Mouse (Mus musculus): ENCODE results near the gene Magix.
"Not testable (repeated sequence)": the region's sequence is repeated elsewhere in the genome, so short reads cannot be mapped to it uniquely, and the experiment has no call there.

The Magix gene

DNA sequence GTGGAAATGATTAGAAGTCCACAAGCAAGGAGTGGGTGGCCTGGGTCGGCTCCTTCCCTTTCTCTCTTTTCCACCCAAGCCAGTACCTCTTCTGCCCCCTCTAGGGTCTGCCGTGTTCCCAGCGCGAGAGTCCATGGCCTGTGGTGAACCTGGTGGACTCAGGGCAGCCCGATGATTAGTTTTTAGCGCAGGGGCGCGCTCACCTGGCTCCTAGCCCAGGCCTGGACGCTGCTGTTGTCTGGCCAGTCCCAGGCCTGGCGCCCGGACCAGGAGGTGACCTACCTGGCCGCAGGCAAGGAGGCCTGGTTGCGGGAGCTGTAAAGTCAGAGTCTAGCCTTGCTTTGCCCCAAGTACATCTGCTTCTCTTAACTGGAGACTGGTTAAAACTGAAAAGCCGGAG lies at the start of gene Magix:
Gene Magix (minus strand): TSS at position 388 of the 400 bp plus-strand sequence.
- DNase-seq = no peak

DNA sequence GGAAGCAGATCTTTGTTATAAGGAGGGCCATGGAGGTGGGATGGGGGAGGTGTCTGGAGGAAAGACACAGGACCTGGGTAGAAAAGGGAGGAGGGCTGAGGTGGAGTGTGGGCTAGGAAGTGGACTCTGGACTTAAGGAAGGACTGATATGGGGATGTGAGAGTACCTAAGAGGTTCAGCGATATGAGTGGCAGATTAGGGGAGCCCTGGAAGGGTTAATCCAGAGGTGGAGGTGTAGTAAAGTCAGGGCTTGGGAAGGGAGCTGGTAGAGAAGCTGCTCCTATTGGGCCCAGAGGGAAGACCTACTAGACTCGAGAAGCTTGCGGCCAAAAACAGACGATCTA lies 47.8 kb upstream of the Magix start:
- DNase-seq = no peak

DNA sequence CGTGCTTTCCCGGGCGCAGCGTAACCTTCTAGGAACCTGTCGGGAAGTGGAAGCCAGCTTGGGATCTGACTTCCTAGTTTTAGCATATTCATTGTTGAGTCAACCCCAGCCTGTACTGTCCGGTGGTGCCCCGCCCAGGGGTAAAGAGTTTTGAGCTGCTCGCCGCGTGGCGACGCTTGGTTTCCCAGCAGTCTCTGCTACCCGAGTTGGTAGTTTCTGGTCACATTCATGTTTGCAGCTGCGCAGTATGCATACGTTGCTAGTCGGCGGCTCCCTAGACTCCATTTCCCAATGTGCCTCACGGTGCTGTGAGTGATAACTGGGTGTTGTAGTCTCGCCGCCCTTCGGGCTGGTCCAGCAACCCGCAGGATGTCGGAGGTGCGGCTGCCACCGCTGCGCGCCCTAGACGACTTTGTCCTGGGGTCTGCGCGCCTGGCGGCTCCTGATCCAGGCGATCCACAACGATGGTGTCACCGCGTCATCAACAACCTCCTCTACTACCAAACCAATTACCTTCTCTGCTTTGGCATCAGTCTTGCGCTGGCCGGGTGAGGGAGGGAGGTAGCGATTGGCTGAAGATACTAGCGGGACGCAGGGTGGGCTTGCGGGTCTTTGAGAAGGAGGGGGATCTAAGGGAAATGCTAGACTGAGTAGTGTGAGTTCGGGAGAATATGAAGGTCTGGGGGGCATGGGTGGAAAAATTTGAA lies 47.3 kb upstream of the Magix start, which contains the start of gene Praf2:
Gene Praf2 (plus strand): TSS at position 225 of the 707 bp plus-strand sequence.
- peak; percentile 88 for DNase-seq

DNA sequence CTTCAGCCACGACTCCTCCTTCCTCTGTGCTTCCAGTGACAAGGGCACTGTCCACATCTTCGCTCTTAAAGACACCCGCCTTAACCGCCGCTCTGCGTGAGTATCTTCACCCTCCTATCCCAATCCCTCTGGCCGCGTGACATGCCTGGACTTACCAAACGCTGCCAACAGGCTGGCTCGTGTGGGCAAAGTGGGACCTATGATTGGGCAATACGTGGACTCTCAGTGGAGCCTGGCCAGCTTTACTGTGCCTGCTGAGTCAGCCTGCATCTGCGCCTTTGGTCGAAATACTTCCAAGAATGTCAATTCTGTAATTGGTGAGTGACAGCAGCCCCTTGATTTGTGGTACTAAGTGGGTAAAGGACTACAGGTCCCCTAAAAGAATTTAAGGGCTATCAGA lies 46.1 kb upstream of the Magix start:
- no peak for DNase-seq

DNA sequence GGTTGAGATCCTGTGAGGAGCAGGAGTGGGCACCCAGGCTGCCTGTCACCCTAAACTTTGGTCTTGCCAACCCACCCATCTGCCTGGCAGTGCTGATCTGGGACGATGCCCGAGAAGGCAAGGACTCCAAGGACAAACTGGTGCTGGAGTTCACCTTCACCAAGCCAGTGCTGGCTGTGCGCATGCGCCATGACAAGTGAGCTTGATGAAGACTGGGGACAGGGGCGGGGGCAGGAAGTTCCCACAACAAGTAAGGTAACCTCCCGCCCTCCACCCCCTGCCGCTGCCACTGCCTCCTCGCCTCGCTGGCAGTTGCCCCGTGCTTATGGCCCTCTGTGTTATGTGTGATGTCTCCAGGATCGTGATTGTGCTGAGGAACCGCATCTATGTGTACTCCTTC lies 44.8 kb upstream of the Magix start:
- DNase-seq = no peak

DNA sequence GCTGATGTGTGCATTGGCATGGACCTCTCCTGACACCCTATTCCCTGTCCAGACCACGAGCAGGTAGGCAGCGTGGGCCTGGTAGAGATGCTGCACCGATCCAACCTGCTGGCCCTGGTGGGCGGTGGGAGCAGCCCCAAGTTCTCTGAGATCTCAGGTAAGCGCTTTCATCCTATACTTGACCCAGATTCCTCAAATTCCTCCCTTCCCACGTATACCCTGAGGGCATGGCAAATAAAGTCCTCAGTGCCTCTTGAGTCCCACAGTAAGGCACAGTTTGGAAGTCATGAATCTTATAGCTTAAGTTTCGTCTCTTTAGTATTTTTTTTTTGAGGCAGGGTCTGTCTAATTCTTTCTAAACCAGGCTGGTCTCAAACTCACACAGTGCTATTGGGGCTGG lies 43.1 kb upstream of the Magix start:
- DNase-seq = no peak

DNA sequence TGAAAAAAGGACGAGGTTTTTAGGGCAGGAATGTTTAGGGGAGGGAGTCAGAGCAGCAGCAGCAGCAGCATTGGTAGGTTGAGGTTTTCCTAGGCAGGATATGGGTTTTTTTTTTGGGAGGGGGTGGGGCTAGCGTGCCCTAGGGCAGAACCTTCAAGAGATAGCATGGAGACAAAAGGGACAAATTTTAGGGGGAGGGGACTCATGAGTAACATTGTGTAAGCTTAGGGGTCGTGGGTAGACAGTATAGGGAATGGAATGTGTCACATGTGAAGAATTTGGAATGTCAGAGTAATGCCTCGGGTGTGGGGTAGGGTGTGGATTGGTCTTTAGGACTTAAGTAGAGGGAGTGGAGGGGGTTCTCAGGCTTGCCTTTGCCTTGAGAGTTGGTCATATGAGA lies 41.6 kb upstream of the Magix start:
- DNase-seq = no peak

DNA sequence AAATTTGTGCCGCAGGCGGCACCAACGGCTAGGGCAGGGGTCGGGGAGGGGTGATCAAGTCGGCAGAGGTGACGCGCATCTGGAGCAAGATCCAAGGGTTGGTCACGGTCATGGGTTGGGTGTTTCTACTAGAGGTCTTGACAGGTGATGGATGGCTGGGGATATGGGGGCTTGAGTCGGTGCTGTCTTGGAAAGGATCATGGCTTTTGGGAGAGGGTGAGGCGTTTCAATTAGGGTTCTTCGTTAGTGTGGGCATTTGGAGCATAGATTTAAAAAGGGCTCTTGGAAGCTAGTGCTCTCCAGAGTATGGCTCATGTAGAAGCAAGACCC lies 41.2 kb upstream of the Magix start:
- DNase-seq = no peak

DNA sequence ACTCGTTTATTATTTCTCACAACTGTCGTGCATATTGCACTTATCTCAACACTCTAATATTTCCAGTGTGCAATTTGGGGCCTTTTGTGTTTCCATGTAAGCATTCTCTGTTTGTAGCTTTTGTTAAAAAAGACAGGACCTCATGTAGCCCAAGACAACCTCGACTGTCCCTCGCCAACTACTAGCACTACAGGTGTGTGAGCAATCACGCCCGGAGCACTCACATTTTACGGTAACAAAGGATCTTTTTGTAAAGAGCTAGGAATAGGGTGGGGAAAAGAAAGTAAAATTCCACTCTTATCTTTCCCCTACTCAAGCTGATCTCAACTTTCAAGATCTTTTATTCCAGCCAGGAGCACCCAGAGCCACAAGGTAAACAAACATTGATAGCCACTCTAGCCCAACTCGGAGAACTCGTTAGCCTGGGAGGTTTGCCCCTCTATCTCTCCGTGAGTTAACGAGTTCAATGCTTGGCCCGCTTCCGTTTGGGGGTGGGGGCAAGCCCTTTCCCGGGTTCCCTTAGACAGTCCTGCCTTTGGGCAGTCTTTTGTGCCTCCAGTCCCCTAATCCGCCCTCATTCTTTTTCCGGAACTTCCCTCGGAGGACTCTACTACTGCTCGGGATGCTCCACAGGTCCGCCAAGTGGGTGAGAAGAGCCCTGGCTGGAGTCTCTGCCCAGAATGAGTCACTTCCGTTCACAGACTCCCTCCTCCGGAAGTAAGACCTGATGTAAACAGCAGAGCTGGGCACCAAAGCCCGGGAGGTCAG lies 40.6 kb upstream of the Magix start, which contains the start of gene Gm45208:
Gene Gm45208 (plus strand): TSS at position 732 of the 768 bp plus-strand sequence.
- peak; percentile 70 for DNase-seq

DNA sequence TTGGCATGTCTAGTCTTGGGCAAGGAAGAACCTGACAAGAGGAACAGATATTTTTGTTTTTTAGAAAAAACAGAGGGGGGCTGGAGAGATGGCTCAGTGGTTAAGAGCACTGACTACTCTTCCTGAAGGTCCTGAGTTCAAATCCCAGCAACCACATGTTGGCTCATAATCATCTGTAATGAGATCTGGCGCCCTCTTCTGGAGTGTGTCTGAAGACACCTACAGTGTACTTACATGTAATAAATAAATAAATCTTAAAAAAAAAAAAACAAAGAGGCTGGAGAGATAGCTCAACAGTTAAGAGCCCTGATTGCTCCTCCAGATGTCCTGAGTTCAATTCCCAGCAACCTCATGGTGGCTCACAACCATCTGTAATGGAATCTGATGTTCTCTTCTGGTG lies 35.0 kb upstream of the Magix start:
- DNase-seq = not testable (repeated sequence)

DNA sequence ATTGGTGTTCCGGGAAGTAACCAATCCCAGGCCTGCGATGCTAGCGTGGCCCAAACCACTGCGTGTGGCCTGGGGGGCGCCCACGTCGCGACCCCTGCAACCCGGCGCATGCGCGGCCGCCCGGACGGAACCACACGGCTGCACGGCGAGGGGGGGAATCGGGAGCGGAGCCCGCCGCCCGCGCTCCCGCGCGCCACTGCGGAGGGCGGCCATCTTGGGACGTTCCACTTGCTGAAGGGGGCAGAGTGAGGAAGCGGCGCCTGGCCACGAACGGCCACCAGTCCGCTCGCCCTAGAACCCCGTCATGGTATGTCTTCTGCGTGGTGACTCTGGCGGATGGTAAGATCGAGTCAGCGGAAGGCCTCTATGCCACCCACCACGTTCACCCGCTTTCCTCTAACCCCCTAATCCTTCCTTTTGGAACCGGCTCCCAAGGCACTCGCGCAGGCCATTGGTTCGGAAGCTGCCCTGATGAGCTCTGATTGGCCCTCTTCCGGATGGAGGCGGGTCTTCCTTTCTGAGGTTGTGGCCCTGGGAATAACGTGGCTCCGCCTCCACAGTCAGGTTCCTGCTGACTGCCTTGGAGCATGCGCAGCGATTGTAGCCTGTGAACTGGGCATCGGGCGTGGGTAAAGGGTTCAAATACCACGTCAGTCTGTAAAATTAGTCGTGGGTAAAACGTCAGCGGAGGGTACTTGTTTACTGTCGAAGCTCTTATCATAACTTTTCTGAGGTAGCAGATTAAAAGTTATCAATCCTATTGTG lies 33.3 kb upstream of the Magix start, which contains the start of gene Wdr45:
Gene Wdr45 (plus strand): TSS at position 199 of the 765 bp plus-strand sequence.
- DNase-seq = peak; percentile 95

DNA sequence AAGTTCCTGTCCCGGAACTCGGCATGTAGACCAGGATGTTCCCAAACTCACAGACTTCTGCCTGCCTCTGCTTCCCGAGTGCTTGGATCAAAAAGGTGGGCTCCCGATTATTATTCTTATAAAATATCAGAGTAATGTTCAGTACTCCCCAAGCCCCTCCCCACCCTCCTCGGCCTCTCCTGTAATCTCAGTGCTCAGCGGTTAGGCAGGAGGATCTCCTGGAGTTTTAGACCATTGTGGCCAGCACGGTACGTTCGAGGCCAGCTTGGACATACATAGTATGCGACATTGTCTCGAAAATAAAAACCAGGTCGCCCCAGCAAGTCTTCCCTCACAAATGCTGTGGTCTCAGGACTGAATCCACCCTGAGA lies 32.7 kb upstream of the Magix start:
- not testable (repeated sequence) for DNase-seq

DNA sequence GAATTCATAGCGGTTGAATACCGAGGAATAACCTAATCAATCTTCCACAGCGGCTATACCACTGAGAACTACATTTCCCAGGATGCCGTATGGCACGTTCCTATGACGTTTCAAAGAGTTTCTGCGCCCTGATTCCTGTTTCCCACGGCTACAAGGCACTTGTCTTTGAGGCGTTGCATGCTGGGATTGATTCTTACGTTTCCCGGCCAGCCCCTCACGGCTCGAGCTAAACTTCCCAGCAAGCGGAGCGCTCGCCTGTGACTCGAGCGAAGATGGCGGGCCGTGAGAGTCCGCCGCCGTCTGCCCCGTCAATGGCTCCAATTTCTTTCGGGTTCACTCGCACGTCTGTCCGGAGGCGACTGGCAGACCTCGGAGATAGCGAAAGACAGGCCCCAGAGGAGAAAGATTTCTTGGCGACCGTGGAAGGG lies 15.9 kb upstream of the Magix start, which contains the start of gene Gpkow:
Gene Gpkow (plus strand): TSS at position 178 of the 428 bp plus-strand sequence.
- peak; percentile 92 for DNase-seq

DNA sequence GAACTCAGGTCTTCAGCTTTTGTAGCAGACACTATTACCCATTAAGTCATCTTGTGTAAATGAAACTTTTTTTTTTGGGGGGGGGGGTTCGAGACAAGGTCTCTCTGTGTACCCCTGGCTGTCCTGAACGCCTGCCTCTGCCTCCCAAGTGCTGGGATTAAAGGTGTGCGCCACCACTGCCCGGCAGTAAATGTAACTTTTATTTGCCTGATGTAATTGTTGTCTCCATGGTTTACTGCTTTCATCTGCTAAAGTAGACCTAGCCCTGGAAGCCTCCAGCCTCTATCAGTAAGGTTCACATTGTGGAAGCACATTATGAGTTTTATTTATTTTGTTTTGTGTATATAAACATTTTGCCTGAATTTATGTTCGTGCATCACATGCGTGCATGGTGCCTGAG lies 15.5 kb upstream of the Magix start:
- no peak for DNase-seq

DNA sequence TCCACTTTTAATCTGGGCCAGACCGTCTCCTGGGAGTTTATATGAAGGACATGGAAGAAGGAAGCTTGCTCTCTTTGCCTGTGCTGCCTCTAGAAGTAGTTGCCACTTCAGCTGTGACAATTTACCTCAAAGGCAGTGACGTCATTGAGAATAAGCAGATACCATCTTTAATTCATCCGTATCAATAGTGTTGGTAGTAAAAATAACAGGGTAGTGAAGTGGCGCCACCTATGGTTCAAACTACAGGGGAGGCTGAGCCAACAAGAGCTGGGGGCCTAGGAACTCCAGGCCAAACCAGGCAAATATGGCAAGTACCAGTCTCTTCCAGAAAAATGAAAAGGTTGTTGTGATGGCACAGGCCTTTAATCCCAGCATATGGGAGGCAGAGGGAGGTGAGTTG lies 11.8 kb upstream of the Magix start:
- DNase-seq = no peak

DNA sequence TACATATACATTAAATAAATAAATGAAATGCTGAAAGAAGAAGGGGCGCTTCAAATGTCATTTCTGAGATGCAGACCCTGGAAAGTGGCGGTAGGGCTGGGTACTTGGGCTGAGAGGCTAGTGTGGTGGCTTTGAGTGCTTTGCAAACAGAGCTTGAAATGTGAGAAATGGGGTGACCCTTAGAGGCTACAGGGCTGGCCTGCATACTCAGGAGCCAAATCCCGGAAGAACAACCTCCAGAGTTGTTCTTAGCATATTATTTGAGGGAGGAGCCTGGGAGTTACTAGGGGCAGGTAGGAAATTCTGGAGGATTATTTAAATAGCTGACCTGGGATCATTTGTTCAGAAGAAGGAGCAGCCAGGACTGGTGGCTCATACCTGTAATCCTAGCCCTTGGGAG lies 9.4 kb upstream of the Magix start:
- no peak for DNase-seq

DNA sequence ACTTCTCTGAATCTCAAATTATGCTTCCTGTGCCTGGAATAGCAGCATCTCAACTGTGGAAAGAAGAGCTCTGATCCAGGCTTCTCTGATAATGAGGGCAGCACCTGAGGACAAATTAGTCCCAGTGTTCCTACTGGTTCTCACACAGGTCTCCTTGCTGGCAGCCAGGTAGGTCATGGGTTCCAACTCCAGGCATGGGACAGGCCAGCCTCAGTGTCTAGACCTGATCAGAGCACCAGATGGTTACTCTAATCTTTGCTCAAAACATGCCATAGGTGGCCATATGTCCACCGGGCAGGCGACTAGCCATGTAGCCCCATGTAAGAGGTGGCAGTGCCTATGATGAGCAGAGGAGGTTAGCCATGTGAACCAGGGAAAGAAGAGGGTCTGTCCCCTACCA lies 7.3 kb upstream of the Magix start:
- DNase-seq = no peak

DNA sequence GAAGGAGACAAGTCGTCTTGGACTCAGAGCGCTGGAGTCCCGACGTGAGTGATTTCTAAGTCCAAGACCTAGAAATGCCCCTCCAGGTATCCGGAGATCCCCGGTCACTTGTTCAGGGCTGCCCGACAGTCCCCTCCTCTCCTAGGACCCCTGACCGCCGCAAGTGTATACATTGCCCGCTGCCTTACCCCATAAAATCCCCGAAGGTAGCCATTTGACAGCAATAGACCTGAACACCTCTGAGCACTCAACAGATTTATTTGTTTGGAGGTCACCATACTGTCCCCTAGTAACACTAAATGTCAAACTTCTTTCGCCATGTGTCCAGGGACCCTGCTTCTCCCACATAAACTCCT lies 1.0 kb downstream of the Magix start:
- no peak for DNase-seq

DNA sequence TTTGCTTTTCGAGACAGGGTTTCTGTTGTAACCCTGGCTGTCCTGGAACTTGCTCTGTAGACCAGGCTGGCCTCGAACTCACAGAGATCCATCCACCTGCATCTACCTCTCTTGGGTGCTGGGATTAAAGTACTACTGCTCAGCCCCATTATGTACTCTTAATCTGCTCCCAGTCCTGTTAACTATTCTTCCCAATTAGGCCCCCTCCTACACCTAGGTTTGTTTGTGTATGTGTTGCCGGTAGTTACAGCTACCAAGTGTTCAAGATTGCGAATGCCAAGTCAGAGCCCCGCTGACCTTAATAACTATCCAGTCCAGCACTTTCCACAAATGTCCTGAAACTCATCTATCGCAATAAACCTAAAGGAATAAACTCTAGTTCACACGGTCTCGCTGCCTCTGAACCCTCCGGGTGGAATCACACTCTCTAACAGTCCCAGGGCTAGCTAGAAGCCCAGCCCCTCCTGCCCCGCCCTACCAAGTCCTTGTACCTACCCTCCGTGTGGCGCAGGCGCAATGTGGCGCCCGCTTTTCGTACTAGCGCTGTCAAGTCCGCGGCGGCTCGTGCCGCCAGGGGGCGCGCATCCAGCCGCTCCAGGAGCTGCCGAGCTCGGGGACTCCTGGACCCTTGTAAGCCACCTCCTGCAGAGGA lies 1.5 kb downstream of the Magix start:
- peak; percentile 85 for DNase-seq

DNA sequence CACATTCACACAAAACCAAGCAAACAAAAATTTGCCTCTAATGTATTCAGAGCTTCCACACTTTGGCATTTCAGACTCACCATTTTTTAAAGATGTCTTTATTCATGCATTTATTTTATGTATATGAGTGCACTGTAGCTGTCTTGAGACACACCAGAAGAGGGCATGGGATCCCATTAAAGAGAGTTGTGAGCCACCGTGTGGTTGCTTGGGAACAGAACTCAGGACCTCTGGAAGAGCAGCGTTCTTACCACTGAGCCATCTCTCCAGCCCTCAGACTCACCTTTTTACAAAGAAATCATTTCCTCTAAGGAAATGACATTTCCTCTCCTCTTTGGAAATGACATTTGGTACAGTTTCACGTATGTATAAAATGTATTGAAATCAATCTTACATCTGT lies 2.1 kb downstream of the Magix start:
- DNase-seq = no peak

DNA sequence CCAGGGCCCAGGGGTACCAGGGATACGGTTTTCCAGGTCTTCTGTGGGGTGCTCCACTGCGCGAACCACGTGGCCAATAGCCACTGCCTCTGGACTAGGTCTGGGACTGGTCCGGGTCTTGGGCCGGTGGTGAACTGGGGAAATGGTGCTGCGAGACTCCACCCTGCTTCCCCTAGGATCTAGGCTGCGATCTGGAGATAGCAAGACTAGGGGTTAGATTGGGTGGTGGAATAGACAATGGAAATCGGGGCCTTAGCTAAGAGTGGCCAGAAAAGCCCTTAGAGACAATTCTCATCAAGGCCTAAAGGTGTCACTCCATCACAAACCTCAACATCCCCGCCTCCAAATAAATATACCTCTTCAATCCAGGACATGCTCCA lies 6.1 kb downstream of the Magix start:
- no peak for DNase-seq

DNA sequence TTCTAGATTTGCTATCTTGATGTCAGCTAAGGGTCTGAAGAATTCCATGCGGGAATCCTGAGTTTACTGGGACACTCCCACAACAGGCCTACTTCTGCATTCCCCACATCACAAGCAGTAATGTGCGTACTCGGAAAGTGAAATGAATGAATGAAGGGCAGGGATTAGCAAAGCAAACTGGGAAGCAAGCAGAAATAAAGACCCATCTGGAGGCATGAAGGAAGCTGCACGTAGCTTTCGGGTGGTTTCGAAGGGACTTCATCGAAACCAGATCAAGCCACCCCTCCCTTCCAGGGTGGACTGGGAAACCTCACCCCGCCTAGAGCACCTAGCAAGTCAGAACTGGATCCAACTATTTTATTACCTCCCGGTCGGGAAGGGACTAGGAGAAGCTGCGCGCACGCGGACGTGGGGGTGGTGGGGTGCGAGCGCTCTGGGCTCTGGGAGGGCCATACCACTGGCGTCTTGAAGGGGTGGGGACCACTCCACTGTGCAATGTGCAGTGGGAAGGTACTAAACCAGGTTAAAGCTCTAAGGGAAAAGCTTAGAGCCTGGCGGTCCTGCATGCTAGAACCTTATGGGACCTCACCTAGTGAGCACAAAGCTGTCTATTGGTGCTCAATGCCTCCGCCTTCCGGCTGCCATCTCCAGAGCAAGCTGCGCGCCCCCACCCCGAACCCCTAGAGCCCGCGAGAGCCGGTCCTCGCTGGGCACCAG lies 6.6 kb downstream of the Magix start:
- DNase-seq = no peak

Data from right cerebral cortex, adult 18-20 months (tissue).